ENCODE assay signal across 10 mouse cellular contexts in genomic region chr19:46969286-46969985, GRCm38 (mm10). TPM values are rescaled to one million over a fixed set of nuclear protein-coding genes. Genes with fewer than 3 reads are reported as not detected.
DNase-seq lines count a peak whose midpoint lies in the region; ATAC-seq and TF ChIP-seq lines count a peak whose summit lies in the region.
"Had no signal": no experiment of that assay in that cellular context is flagged by ENCODE, and none has a peak within 500 bp of the region (broad histone marks: within the 10 kb centered on the region; RNA-seq: fewer than 3 reads in every experiment).

No protein-coding gene starts in this region.

- peak overlapping the region; percentile 22; the same call in 1 of the 2 replicates for H3K4me3 ChIP-seq in layer of hippocampus, adult 2 months
- no peak overlapping the region for H3K4me3 ChIP-seq in intestine, postnatal 0 days (ENCODE audit: low read depth, low read length)
- H3K4me3 ChIP-seq in hindbrain, embryonic 14.5 days (replicated peaks; ENCODE audit: low read length), result no peak overlapping the region

- no peaks in the 10 kb centered on the region; the same call in 1 of the 2 replicates for H3K4me1 ChIP-seq in intestine, postnatal 0 days (replicated peaks; ENCODE audit: control insufficient read depth, insufficient read depth, low read length)
- peaks cover 22% of the 10 kb centered on the region for H3K4me1 ChIP-seq in hindbrain, embryonic 14.5 days (replicated peaks; ENCODE audit: control insufficient read depth, insufficient read depth, low read length)

- TF ChIP-seq CTCF in layer of hippocampus, adult 2 months (conservative IDR thresholded peaks at IDR 0.05), result no peak
- TF ChIP-seq CTCF in intestine, postnatal 0 days (IDR thresholded peaks at IDR 0.05; ENCODE audit: low read depth), result no peak

- no peak overlapping the region for H3K9ac ChIP-seq in intestine, postnatal 0 days (ENCODE audit: low read depth, low read length)
- no peak overlapping the region for H3K9ac ChIP-seq in hindbrain, embryonic 14.5 days
- H3K9ac ChIP-seq: liver, embryonic 14.5 days had no signal

- no peak for ATAC-seq in intestine, postnatal 0 days
- ATAC-seq in hindbrain, embryonic 14.5 days (ENCODE audit: low FRiP score), result no peak

- no peak for DNase-seq in layer of hippocampus, adult 2 months (ENCODE audit: low spot score in 2 of 2)
- no peak for DNase-seq in layer of hippocampus, adult 9-10 months (ENCODE audit: low spot score)
- DNase-seq in brain, adult 2 months (ENCODE audit: low read depth, low spot score), result peak; percentile 82
- DNase-seq in lung, postnatal 14 days, result peak; percentile 44
- DNase-seq in hindbrain, embryonic 14.5 days (ENCODE audit: low spot score), result no peak
- no peak for DNase-seq in embryo, embryonic 10 days (ENCODE audit: low spot score)
- no peak for DNase-seq in frontal cortex, postnatal 36 days (ENCODE audit: low spot score in 2 of 2)
- DNase-seq: adrenal gland, adult 2 months had no signal

- 57% methylated on average over 22 of the region's 22 CpGs for WGBS in intestine, postnatal 0 days
- WGBS in hindbrain, embryonic 14.5 days, result 82% methylated on average over 22 of the region's 22 CpGs

- no peaks in the 10 kb centered on the region for H3K9me3 ChIP-seq in intestine, postnatal 0 days (ENCODE audit: control insufficient read depth)
- H3K9me3 ChIP-seq in hindbrain, embryonic 14.5 days (ENCODE audit: control insufficient read depth, low read length), result no peaks in the 10 kb centered on the region

- no peaks in the 10 kb centered on the region for H3K36me3 ChIP-seq in intestine, postnatal 0 days (ENCODE audit: control insufficient read depth, insufficient read depth)
- H3K36me3 ChIP-seq in hindbrain, embryonic 14.5 days (replicated peaks; ENCODE audit: control insufficient read depth, insufficient read depth), result no peaks in the 10 kb centered on the region

- no peaks in the 10 kb centered on the region for H3K27me3 ChIP-seq in intestine, postnatal 0 days (replicated peaks; ENCODE audit: control insufficient read depth, insufficient read depth, low read length)
- H3K27me3 ChIP-seq in hindbrain, embryonic 14.5 days (ENCODE audit: control insufficient read depth, insufficient read depth, low read length), result no peaks in the 10 kb centered on the region

- 0 out of 2 replicates have a peak overlapping the region, but pooled peaks have one; percentile 21 for H3K4me2 ChIP-seq in intestine, postnatal 0 days (replicated peaks; ENCODE audit: low read depth)
- H3K4me2 ChIP-seq in hindbrain, embryonic 14.5 days (replicated peaks), result no peak overlapping the region

- peak overlapping the region; percentile 96 for H3K27ac ChIP-seq in layer of hippocampus, adult 2 months
- H3K27ac ChIP-seq in intestine, postnatal 0 days (ENCODE audit: low read depth, low read length), result no peak overlapping the region
- H3K27ac ChIP-seq in hindbrain, embryonic 14.5 days, result no peak overlapping the region

RNA-seq across cellular contexts. Expression of gene Ina, which starts 45.1 kb away (rescaled TPM):
- total RNA-seq in layer of hippocampus, adult 2 months (2021), result 100 to 1,000 TPM; 170 to 180 TPM
- 4.1 and 4.7 TPM in 2 replicates for polyA plus RNA-seq in intestine, postnatal 0 days (2015; fragmentation: Nextera tagmentation; extraction: Ambion mirVana)
- 608 and 616 TPM in 2 replicates for polyA plus RNA-seq in hindbrain, embryonic 14.5 days (2014; fragmentation: Nextera tagmentation; extraction: Ambion mirVana)

RNA-seq across cellular contexts. Expression of gene Nt5c2, which starts 45.5 kb away (rescaled TPM):
- total RNA-seq in layer of hippocampus, adult 2 months (2021), result 10 to 100 TPM; 80.9 to 84.4 TPM
- 22.0 and 23.0 TPM in 2 replicates for polyA plus RNA-seq in intestine, postnatal 0 days (2015; fragmentation: Nextera tagmentation; extraction: Ambion mirVana)
- polyA plus RNA-seq in hindbrain, embryonic 14.5 days (2014; fragmentation: Nextera tagmentation; extraction: Ambion mirVana), result 84.9 and 93.8 TPM in 2 replicates

Comparison
In these comparisons a context has a peak if more than half of its experiments do, and no peak if none do; other contexts are left out.
1. DNase-seq: peak in brain, adult 2 months (single experiment) and lung, postnatal 14 days (single experiment); none in layer of hippocampus, adult 2 months (0 of 2), layer of hippocampus, adult 9-10 months (single experiment), hindbrain, embryonic 14.5 days (single experiment), embryo, embryonic 10 days (single experiment) and frontal cortex, postnatal 36 days (0 of 2).
2. RNA of gene Ina, which starts 45.1 kb away (polyA plus RNA-seq): 608 to 616 TPM in hindbrain, embryonic 14.5 days; 4.1 to 4.7 TPM in intestine, postnatal 0 days; every median in the first group is over 100 times any median in the second.